In genomic region chr12:73113196-73113595, GRCm38 (mm10) we compare ENCODE assay signal across 8 mouse cellular contexts. TPM values are rescaled to one million over a fixed set of nuclear protein-coding genes. Genes with fewer than 3 reads are reported as not detected.
DNase-seq lines count a peak whose midpoint lies in the region; ATAC-seq and TF ChIP-seq lines count a peak whose summit lies in the region.

Gene Six4, minus strand, starts transcription at chr12:73113456.

- TF ChIP-seq EP300 in lung, postnatal 0 days (IDR thresholded peaks at IDR 0.05), result no peak

- in situ Hi-C loops in Patski (cut with MboI; ENCODE audit: low pct_unique_long_range_greater_than_20kb), result loop anchor here (5.0 kb wide), 2 partner anchors 66 to 209 kb away; no protein-coding TSS in a partner anchor

- no peak for TF ChIP-seq CTCF in Patski (IDR thresholded peaks at IDR 0.05)
- no peak for TF ChIP-seq CTCF in cerebellum, adult 2 months (IDR thresholded peaks at IDR 0.05; ENCODE audit: borderline replicate concordance, insufficient read depth, low read depth, low read length)
- no peak for TF ChIP-seq CTCF in forebrain, postnatal 0 days (IDR thresholded peaks at IDR 0.05; ENCODE audit: low read depth)
- TF ChIP-seq CTCF in lung, postnatal 0 days (IDR thresholded peaks at IDR 0.05), result no peak

- POLR2A ChIA-PET in Patski (lab: Charles Lee), result interaction anchor here (0.7 to 1.1 kb wide), 2 partner anchors 31 to 59 kb away, joined by 3 read pairs; partner anchors contain the start of gene Six1

- no peaks in the 10 kb centered on the region for H3K27me3 ChIP-seq in Patski
- no peaks in the 10 kb centered on the region; the same call in 1 of the 2 replicates for H3K27me3 ChIP-seq in cerebellum, adult 2 months (ENCODE audit: control insufficient read depth, insufficient read depth, low read length)
- peaks cover 25% of the 10 kb centered on the region for H3K27me3 ChIP-seq in forebrain, postnatal 0 days (ENCODE audit: insufficient read depth, low read length)
- peaks cover 9% of the 10 kb centered on the region; the same call in 1 of the 2 replicates for H3K27me3 ChIP-seq in lung, postnatal 0 days (replicated peaks; ENCODE audit: insufficient read depth, low read length)

- ATAC-seq in Patski, result peak; percentile 67
- peak; percentile 63 for ATAC-seq in forebrain, postnatal 0 days
- ATAC-seq in lung, postnatal 0 days, result peak; percentile 82

- under 1% methylated on average over 20 of the region's 20 CpGs for WGBS in cerebellum, adult 2 months
- under 1% methylated on average over 19 of the region's 20 CpGs for WGBS in forebrain, postnatal 0 days
- under 1% methylated on average over 18 of the region's 20 CpGs for WGBS in lung, postnatal 0 days

- H3K4me1 ChIP-seq in cerebellum, adult 2 months (ENCODE audit: control insufficient read depth, insufficient read depth, low read length), result no peaks in the 10 kb centered on the region
- H3K4me1 ChIP-seq in forebrain, postnatal 0 days (ENCODE audit: insufficient read depth), result peaks cover 6% of the 10 kb centered on the region; the same call in 1 of the 2 replicates
- no peaks in the 10 kb centered on the region for H3K4me1 ChIP-seq in lung, postnatal 0 days (ENCODE audit: insufficient read depth, low read depth, low read length)

- no peaks in the 10 kb centered on the region for H3K36me3 ChIP-seq in forebrain, postnatal 0 days (ENCODE audit: insufficient read depth)
- H3K36me3 ChIP-seq in lung, postnatal 0 days (ENCODE audit: insufficient read depth, low read length), result no peaks in the 10 kb centered on the region

- no peak for DNase-seq in Patski (ENCODE audit: low read depth, low spot score)
- peak; percentile 79 to 80 for DNase-seq in cerebellum, adult 2 months
- DNase-seq in forebrain, postnatal 0 days, result peak; percentile 13
- peak; percentile 81 for DNase-seq in heart, postnatal 4 days
- DNase-seq in layer of hippocampus, adult 9-11 months, result peak; percentile 18
- peak; percentile 86 for DNase-seq in lung, postnatal 0 days (ENCODE audit: low spot score)
- DNase-seq in retina, embryonic 14.5 days (ENCODE audit: low spot score), result peak; percentile 82
- DNase-seq in spleen, postnatal 4 days (ENCODE audit: low spot score in 2 of 2), result no peak

- H3K4me3 ChIP-seq in cerebellum, adult 2 months (replicated peaks; ENCODE audit: insufficient read depth, low read depth, low read length), result peak within 1 kb of the TSS; percentile 79
- H3K4me3 ChIP-seq in forebrain, postnatal 0 days (ENCODE audit: low read depth, low read length), result peak within 1 kb of the TSS; percentile 62
- H3K4me3 ChIP-seq in lung, postnatal 0 days (ENCODE audit: low read depth, low read length), result peak within 1 kb of the TSS; percentile 68

- peak within 1 kb of the TSS; percentile 55 for H3K9ac ChIP-seq in forebrain, postnatal 0 days
- peak within 1 kb of the TSS; percentile 34 for H3K9ac ChIP-seq in lung, postnatal 0 days (replicated peaks; ENCODE audit: low read depth)

- no peak within 1 kb of the TSS for H3K27ac ChIP-seq in cerebellum, adult 2 months (ENCODE audit: insufficient read depth, low read length)
- no peak within 1 kb of the TSS; the same call in 1 of the 2 replicates for H3K27ac ChIP-seq in forebrain, postnatal 0 days (ENCODE audit: low read depth, low read length)
- H3K27ac ChIP-seq in lung, postnatal 0 days (ENCODE audit: low read length), result peak within 1 kb of the TSS; percentile 59; the same call in 1 of the 2 replicates

- no peak for TF ChIP-seq POLR2A in cerebellum, adult 2 months (IDR thresholded peaks at IDR 0.05; ENCODE audit: borderline replicate concordance, insufficient read depth, low read length)

- CTCF ChIA-PET in Patski (lab: Charles Lee), result no interaction called here

- H3K4me2 ChIP-seq in forebrain, postnatal 0 days (ENCODE audit: low read depth), result peak within 1 kb of the TSS; percentile 100
- H3K4me2 ChIP-seq in lung, postnatal 0 days (replicated peaks; ENCODE audit: low read depth, low read length), result peak within 1 kb of the TSS; percentile 99

- H3K9me3 ChIP-seq in forebrain, postnatal 0 days (ENCODE audit: low read length), result no peaks in the 10 kb centered on the region
- no peaks in the 10 kb centered on the region for H3K9me3 ChIP-seq in lung, postnatal 0 days (ENCODE audit: low read length)

RNA-seq across cellular contexts. Expression of gene Six4, which starts in this region (rescaled TPM):
- 2.7 TPM for polyA plus RNA-seq in Patski (2021)
- polyA plus RNA-seq in cerebellum, adult 2 months (2012; rRNA removed), result 1.5 and 1.6 TPM in 2 replicates
- total RNA-seq in forebrain, postnatal 0 days (2014; rRNA removed), result 0.31 and 0.43 TPM in 2 replicates
- polyA plus RNA-seq in forebrain, postnatal 0 days (2015; fragmentation: Nextera tagmentation; extraction: Ambion mirVana), result 0.09 and 0.13 TPM in 2 replicates
- total RNA-seq in heart, postnatal 4 days (2021), result 1 to 10 TPM; 2.3 TPM
- 0.88 and 1.2 TPM in 2 replicates for polyA plus RNA-seq in lung, postnatal 0 days (2015; fragmentation: Nextera tagmentation; extraction: Ambion mirVana)

Comparison
In these comparisons a context has a peak if more than half of its experiments do, and no peak if none do; other contexts are left out.
1. Peak in DNase-seq, ATAC-seq, H3K4me3 ChIP-seq, H3K9ac ChIP-seq and H3K4me2 ChIP-seq in forebrain, postnatal 0 days; RNA of the gene not detected or under 1 TPM.
2. DNase-seq: peak in cerebellum, adult 2 months (2 of 2), heart, postnatal 4 days (single experiment), layer of hippocampus, adult 9-11 months (single experiment), lung, postnatal 0 days (single experiment) and retina, embryonic 14.5 days (single experiment); none in Patski (single experiment) and spleen, postnatal 4 days (0 of 2).
3. Peak in every context shown above with its lines, with median percentiles within 50 percentile points of each other: ATAC-seq and H3K4me3 ChIP-seq.